Mouse (Mus musculus) spleen, embryonic (tissue): ENCODE data around the gene Cbx5.

ENCODE experiments used
- CTCF ChIA-PET: fragments of 350-600 bp; sonication (Branson Sonifier 250); formaldehyde crosslinking; loops from one replicate; lab custom pipeline; 2022; lab: Charles Lee

Gene Cbx5

DNA sequence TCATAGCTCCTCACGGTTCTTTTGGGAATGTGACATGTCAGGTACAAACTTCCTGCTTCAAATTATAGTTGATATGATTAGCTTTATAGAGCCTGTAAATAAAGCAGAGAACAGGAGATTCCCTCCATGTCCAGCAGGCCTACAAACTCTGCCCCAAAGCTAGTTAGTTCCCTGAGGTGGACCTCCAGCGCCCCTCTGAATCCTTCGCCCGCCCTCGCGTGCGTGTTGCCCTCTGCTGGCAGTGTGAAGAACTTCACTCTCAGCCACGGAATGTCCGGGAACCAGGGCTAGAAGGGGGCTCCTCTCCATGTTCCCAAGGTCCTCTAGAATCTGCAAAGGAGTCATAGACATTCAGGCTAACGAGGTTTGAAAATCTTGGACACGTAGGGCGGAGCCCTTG is 61.5 kb downstream of the Cbx5 start:
- CTCF ChIA-PET = interaction anchor here (1.3 to 1.4 kb wide), 2 partner anchors 11 to 186 kb away, joined by 3 to 4 read pairs; no protein-coding TSS in a partner anchor

DNA sequence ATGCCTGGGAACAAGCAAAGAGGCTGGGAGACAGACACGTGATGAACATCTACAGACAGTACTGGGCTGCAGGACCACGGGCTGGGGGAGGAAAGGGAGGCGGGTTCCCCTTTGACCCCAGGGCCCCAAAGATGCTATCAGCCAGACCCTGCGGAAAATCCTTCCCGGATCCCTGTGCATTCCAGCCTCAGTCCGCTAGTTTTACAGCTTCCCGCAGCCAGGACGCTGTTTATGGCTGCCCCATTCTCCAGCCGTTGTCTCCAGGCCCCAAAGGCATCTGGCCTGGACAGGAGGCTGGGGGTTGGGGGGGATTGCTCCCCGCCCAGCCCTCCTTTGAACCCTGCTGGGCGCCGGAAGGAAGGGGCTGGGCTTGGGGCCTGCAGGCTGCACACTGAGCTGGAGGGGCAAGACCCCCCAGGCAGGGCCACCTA is 62.0 kb downstream of the Cbx5 start:
- CTCF ChIA-PET = interaction anchor here (0.8 to 2.3 kb wide), 7 partner anchors 12 to 336 kb away, joined by 3 to 7 read pairs (median 4); no protein-coding TSS in a partner anchor

GRCm38 (mm10) chr15:103176874-103177421 is 62.7 kb downstream of the Cbx5 start:
- CTCF ChIA-PET = interaction anchor here (0.6 to 2.3 kb wide), 8 partner anchors 12 to 335 kb away, joined by 3 to 7 read pairs (median 4); no protein-coding TSS in a partner anchor

DNA sequence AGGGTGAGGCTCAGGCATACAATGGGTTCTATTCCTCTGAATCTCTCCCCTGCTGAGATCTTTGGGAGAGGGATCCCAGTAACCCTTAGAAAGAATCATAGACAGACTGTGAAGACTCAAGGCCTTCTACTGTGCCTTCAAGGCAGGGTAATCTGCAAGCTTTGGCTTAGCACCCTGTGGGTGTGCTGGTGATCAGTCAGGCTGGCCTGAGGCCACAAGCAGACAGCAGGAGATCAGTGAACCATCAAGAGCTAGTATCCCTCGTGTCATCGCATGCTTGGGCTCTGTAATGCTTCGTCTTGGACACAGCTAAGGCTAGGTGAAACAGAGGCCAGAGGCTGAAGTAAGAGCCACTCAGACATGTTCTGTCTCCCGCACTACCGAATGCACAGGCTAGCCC is 66.4 kb downstream of the Cbx5 start:
- CTCF ChIA-PET = interaction anchor here (0.7 to 1.3 kb wide), 2 partner anchors 10 to 12 kb away, joined by 3 to 4 read pairs; no protein-coding TSS in a partner anchor

GRCm38 (mm10) chr15:103172537-103172936 is 67.1 kb downstream of the Cbx5 start:
- CTCF ChIA-PET = interaction anchor here (0.5 to 1.3 kb wide), 4 partner anchors 11 to 168 kb away, joined by 3 to 4 read pairs (median 3); no protein-coding TSS in a partner anchor

- CTCF ChIA-PET = interaction anchor here (0.6 to 1.1 kb wide), 2 partner anchors 8 to 165 kb away, joined by 3 to 4 read pairs; no protein-coding TSS in a partner anchor
Measured at GRCm38 (mm10) chr15:103171276-103171675, 68.3 kb downstream of the Cbx5 start.

DNA sequence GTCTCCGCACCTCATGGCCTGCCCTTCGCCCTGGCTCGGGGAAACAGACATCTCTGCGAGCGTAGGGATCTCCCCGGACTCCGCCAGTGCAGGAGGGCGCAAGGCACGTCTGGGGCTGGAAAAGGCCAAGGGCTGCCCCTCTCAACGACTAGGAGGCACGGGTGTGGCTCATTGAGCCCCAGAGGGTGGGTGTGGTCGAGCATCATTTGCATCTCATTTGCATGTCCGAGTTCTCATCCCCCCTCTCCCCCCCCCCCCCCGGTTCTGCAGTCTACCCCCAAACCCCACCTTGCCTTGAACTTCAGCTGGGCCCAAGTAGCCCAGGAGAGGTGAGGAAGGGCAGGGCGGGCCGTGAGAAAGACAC is 69.3 kb downstream of the Cbx5 start:
- CTCF ChIA-PET = interaction anchor here (0.7 to 1.1 kb wide), 2 partner anchors 9 to 684 kb away, joined by 3 to 6 read pairs; no protein-coding TSS in a partner anchor

GRCm38 (mm10) chr15:103169612-103170315 is 69.9 kb downstream of the Cbx5 start:
- CTCF ChIA-PET = no interaction called here

DNA sequence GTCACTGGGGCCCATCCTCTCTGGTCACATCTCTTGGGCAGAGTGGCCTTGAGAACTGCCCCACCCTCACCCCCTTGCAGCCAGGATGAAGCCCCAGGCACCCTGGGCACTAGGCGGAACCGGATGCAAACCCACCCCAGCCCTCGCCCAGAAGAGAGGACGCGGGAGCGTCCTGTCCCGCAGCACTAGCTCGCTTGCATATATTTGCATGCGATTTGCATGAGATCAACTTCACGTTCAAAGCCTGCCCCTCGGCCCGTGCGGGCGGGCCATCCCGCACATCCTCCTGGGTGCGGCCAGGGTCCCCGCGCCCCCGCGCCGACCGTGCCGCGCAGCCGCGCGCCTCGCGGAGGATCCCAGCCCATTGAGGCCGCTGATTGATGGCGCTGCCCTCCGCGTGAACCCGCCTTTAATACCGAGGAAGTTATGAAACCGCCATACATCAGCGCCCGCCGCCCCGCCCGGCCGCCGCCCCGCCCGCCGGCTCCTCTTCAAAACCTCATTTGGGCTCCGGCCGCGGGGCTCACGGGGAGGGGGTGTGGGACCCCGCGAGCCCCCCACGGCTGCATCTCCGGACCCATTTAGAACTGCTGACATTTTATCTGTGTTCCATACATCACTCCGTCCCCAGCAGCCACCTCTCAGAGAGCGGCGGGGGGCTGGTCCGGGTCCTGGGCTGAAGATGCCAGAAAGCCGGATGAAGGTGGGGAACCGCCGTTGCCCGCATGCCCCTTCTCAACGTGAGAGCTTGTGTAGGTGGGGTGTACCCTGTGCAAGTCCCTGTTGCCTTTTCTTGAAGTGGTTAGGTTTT is 70.6 kb downstream of the Cbx5 start:
- CTCF ChIA-PET = no interaction called here

DNA sequence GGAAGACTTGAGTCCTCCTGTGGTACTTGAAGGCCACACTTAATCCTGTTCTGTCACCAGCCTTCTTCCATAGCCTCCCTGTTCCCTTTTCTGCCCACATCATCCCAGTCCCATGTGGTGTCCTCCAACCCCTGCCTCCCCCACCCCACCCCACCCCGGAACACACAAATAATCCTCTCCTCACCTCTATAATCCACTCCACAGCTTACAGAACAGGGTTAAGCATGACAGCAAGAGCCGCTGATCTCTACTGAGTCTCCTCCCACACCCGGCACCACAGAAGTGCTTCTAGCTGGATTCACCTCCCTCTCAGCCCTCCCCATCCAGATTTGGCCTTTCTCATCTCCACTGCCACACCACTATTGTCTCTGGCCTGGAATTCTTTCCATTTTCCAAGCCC is 71.8 kb downstream of the Cbx5 start:
- CTCF ChIA-PET = interaction anchor here (0.6 kb wide), 1 partner anchor 13 kb away, joined by 5 read pairs; no protein-coding TSS in a partner anchor

DNA sequence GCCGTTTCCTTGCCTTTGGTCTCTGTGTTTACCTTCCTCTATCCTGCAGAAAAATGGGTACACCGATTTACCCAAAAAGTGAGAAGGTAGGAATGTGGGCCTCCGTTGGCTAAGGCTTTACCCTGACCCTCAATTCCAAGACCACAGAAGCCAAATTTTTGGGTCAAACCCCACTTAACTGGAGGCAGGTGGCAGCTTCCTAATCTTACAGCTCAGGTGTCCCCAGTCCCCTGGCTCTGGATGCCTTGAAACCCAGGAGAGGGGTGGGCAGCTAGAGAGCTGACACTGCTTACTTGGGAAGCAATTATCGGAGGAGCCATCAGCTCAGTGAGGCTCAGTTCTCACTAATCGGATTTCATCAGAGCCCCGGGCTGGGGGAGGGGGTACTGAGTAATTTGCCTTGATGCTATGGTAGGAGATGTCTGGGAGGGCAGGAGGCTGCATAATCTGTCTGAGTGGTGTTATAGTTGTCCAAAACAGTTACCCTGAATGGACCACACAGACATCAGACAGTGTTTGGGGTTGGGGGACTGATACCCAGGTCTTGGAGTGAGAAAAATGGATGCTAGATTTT is 72.5 kb downstream of the Cbx5 start, which contains the start of gene Smug1:
TSS of gene Smug1 (minus strand) at position 51 of the 574 bp plus-strand sequence.
- CTCF ChIA-PET = no interaction called here

GRCm38 (mm10) chr15:103165924-103166323 is 73.7 kb downstream of the Cbx5 start:
- CTCF ChIA-PET = interaction anchor here (0.6 to 1.3 kb wide), 4 partner anchors 11 to 401 kb away, joined by 3 to 13 read pairs (median 6); no protein-coding TSS in a partner anchor

GRCm38 (mm10) chr15:103165379-103165778 is 74.2 kb downstream of the Cbx5 start:
- CTCF ChIA-PET = interaction anchor here (0.5 to 1.4 kb wide), 8 partner anchors 11 to 401 kb away, joined by 3 to 13 read pairs (median 4); no protein-coding TSS in a partner anchor

GRCm38 (mm10) chr15:103163182-103163919 is 76.3 kb downstream of the Cbx5 start:
- CTCF ChIA-PET = no interaction called here

GRCm38 (mm10) chr15:103157585-103157984 is 82.0 kb downstream of the Cbx5 start:
- CTCF ChIA-PET = no interaction called here

DNA sequence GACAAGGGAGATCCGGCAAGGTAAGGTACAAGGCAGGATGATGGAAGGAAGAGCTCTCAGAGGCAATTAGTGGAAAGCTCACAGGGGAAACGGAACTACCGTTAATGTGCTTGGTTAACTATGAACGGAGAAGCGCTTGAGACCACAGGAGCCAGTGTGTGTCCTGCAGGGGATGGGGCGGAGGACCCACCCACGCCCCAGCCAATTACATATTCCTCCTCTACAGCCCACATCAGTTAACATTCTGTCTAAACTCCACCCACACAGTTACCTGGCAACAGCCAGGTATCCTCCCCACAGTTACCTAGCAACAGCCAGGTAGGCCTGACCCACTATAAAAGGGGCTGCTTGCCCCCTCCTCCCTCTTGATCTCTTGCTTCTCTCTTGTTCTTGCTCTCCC is 82.7 kb downstream of the Cbx5 start:
- CTCF ChIA-PET = no interaction called here

- CTCF ChIA-PET = interaction anchor here (0.6 kb wide), 1 partner anchor 363 kb away, joined by 4 read pairs; no protein-coding TSS in a partner anchor
Measured at GRCm38 (mm10) chr15:103155366-103156321, 84.0 kb downstream of the Cbx5 start.

- CTCF ChIA-PET = no interaction called here
Measured at GRCm38 (mm10) chr15:103152890-103153610, 86.6 kb downstream of the Cbx5 start.
